Mouse (Mus musculus) CH12.LX (cell line): ENCODE results near the gene Cldn16. TPM values are rescaled to one million over a fixed set of nuclear protein-coding genes. Genes with fewer than 3 reads are reported as not detected.

Source experiments
- DNase-seq: peaks from one replicate; pipeline ENCODE4 v3.0.0-alpha.2; 2013; ENCODE audit errors: extremely low read depth
- H3K27ac ChIP-seq: 2 replicates; pipeline ENCODE4 v1.5.1; 2012; ENCODE audit warnings: low read depth, mild to moderate bottlenecking, control low read depth, moderate library complexity; ENCODE audit not compliant: insufficient read depth
- H3K27me3 ChIP-seq: replicated peaks from 2 replicates; pipeline ENCODE3; 2012; ENCODE audit warnings: inconsistent platforms
- H3K36me3 ChIP-seq, 2 experiments: replicated peaks in 1 of 2; 2 replicates each; pipeline versions ENCODE3 to v1.6.1; 2012; ENCODE audit warnings: inconsistent platforms in 1 of 2, low read length in 1 of 2, mild to moderate bottlenecking in 1 of 2, mixed read lengths in 1 of 2, moderate library complexity in 1 of 2; ENCODE audit not compliant: control insufficient read depth in 1 of 2, insufficient read depth in 1 of 2
- H3K4me1 ChIP-seq, 2 experiments: 2 replicates each; pipeline ENCODE4 v1.6.1; 2012; ENCODE audit warnings: inconsistent platforms in 1 of 2, moderate library complexity in 1 of 2; ENCODE audit not compliant: insufficient read depth in 2 of 2, control insufficient read depth in 1 of 2
- H3K4me2 ChIP-seq: 2 replicates; pipeline ENCODE4 v1.6.1; 2012; ENCODE audit warnings: low read depth, mild to moderate bottlenecking, control low read depth; ENCODE audit not compliant: poor library complexity, insufficient read depth, severe bottlenecking
- H3K4me3 ChIP-seq, 3 experiments: fragments of 150-350 bp in 1 of 3; sonication (generic) in 1 of 3; replicated peaks in 1 of 3; 2 replicates each; pipeline versions ENCODE3 to v1.5.1; 2011 to 2012; ENCODE audit warnings: low read depth in 2 of 3, low read length in 2 of 3, mild to moderate bottlenecking in 2 of 3, moderate library complexity in 2 of 3, control low read depth in 1 of 3, improper control_type of control experiment in 1 of 3, inconsistent platforms in 1 of 3, mixed read lengths in 1 of 3; ENCODE audit not compliant: poor library complexity in 1 of 3
- H3K79me2 ChIP-seq: replicated peaks from 2 replicates; pipeline ENCODE4 v1.6.1; 2012; ENCODE audit warnings: mild to moderate bottlenecking, moderate library complexity; ENCODE audit not compliant: control insufficient read depth, poor library complexity, insufficient read depth, severe bottlenecking; ENCODE audit errors: extremely low read depth
- H3K9ac ChIP-seq: 2 replicates; pipeline ENCODE4 v1.6.1; 2012; ENCODE audit warnings: low read depth, mild to moderate bottlenecking, control low read depth, moderate library complexity; ENCODE audit not compliant: insufficient read depth
- H3K9me3 ChIP-seq: replicated peaks from 2 replicates; pipeline ENCODE3; 2012; ENCODE audit warnings: low read length, inconsistent platforms, mixed read lengths
- BHLHE40 ChIP-seq: IDR thresholded peaks from 2 replicates; pipeline ENCODE4 v1.6.1; 2011; ENCODE audit warnings: mild to moderate bottlenecking, low read depth, low read length, improper control_type of control experiment
- CHD2 ChIP-seq: IDR thresholded peaks from 2 replicates; pipeline ENCODE4 v1.6.1; 2011; ENCODE audit warnings: low read length, improper control_type of control experiment
- CTCF ChIP-seq, 2 experiments: IDR thresholded peaks in 1 of 2; conservative IDR thresholded peaks in 1 of 2; 2 replicates each; pipeline ENCODE4 v1.5.1; 2011 to 2012; ENCODE audit warnings: low read depth in 2 of 2, low read length in 2 of 2, improper control_type of control experiment in 1 of 2, inconsistent platforms in 1 of 2, mild to moderate bottlenecking in 1 of 2, moderate library complexity in 1 of 2
- E2F4 ChIP-seq: IDR thresholded peaks from 2 replicates; pipeline ENCODE4 v1.6.1; 2011; ENCODE audit warnings: low read depth, low read length, improper control_type of control experiment; ENCODE audit not compliant: insufficient replicate concordance
- ELF1 ChIP-seq: IDR thresholded peaks from 2 replicates; pipeline ENCODE4 v1.6.1; 2014; ENCODE audit warnings: low read depth, mild to moderate bottlenecking, inconsistent platforms, low read length, improper control_type of control experiment
- EP300 ChIP-seq: IDR thresholded peaks from 2 replicates; pipeline ENCODE4 v1.6.1; 2011; ENCODE audit warnings: low read length, improper control_type of control experiment
- ETS1 ChIP-seq: conservative IDR thresholded peaks from 2 replicates; pipeline ENCODE4 v1.6.1; 2012; ENCODE audit warnings: low read depth, mild to moderate bottlenecking, inconsistent platforms, low read length, improper control_type of control experiment, moderate library complexity
- GABPA ChIP-seq: IDR thresholded peaks from 2 replicates; pipeline ENCODE4 v1.6.1; 2012; ENCODE audit warnings: low read depth, low read length, improper control_type of control experiment, inconsistent platforms; ENCODE audit not compliant: insufficient replicate concordance
- HCFC1 ChIP-seq: IDR thresholded peaks from 2 replicates; pipeline ENCODE4 v1.6.1; 2012; ENCODE audit warnings: low read depth, mild to moderate bottlenecking, inconsistent platforms, low read length, improper control_type of control experiment
- IRF4 ChIP-seq: IDR thresholded peaks from 2 replicates; pipeline ENCODE4 v1.6.1; 2014; ENCODE audit warnings: low read depth, mild to moderate bottlenecking, inconsistent platforms, low read length, improper control_type of control experiment
- JUN ChIP-seq: IDR thresholded peaks from 2 replicates; pipeline ENCODE4 v1.6.1; 2011; ENCODE audit warnings: low read depth, mild to moderate bottlenecking, low read length, improper control_type of control experiment, moderate library complexity; ENCODE audit not compliant: insufficient read depth
- KAT2A ChIP-seq: IDR thresholded peaks from 2 replicates; pipeline ENCODE4 v1.6.1; 2012; ENCODE audit warnings: low read length, improper control_type of control experiment, inconsistent platforms; ENCODE audit not compliant: insufficient replicate concordance
- MEF2A ChIP-seq: IDR thresholded peaks from 2 replicates; pipeline ENCODE4 v1.6.1; 2014; ENCODE audit warnings: low read depth, mild to moderate bottlenecking, inconsistent platforms, low read length, improper control_type of control experiment, borderline replicate concordance
- MXI1 ChIP-seq: IDR thresholded peaks from 2 replicates; pipeline ENCODE4 v1.6.1; 2011; ENCODE audit warnings: mild to moderate bottlenecking, low read depth, low read length, improper control_type of control experiment
- NRF1 ChIP-seq: IDR thresholded peaks from 2 replicates; pipeline ENCODE4 v1.6.1; 2014; ENCODE audit warnings: low read depth, mild to moderate bottlenecking, inconsistent platforms, low read length, improper control_type of control experiment, moderate library complexity
- POLR2AphosphoS2 ChIP-seq: IDR thresholded peaks from 2 replicates; pipeline ENCODE4 v1.6.1; 2011; ENCODE audit warnings: low read depth, low read length, improper control_type of control experiment
- RCOR1 ChIP-seq: conservative IDR thresholded peaks from 2 replicates; pipeline ENCODE4 v1.6.1; 2012; ENCODE audit warnings: low read depth, mild to moderate bottlenecking, inconsistent platforms, low read length, improper control_type of control experiment
- SMC3 ChIP-seq: IDR thresholded peaks from 2 replicates; pipeline ENCODE4 v1.6.1; 2011; ENCODE audit warnings: low read depth, low read length, improper control_type of control experiment
- USF2 ChIP-seq: conservative IDR thresholded peaks from 2 replicates; pipeline ENCODE4 v1.6.1; 2011; ENCODE audit warnings: low read depth, low read length, improper control_type of control experiment
- dilution Hi-C: fragments of 300-500 bp; cut with MboI; formaldehyde crosslinking; loops from 2 replicates; pipeline ENCODE4 v1.14.3; 2020; ENCODE audit warnings: low sequenced_read_pairs; ENCODE audit not compliant: extremely low pct_unique_long_range_greater_than_20kb, extremely low pct_ligation_motif_present
- in situ Hi-C: fragments of 300-500 bp; cut with MboI; formaldehyde crosslinking; loops from 3 replicates; pipeline ENCODE4 v1.14.3; 2019; ENCODE audit warnings: low sequenced_read_pairs, low pct_ligation_motif_present, low pct_unique_long_range_greater_than_20kb, mixed read lengths
- polyA plus RNA-seq: library from polyadenylated mRNA; unstranded; fragments of >175 nt; gene quantifications from 2 replicates; pipeline ENCODE4 v1.2.1, GENCODE M21; 2012; ENCODE audit warnings: low read depth; ENCODE audit not compliant: insufficient read length
- total RNA-seq, 2 experiments: library from RNA; depleted of rRNA; stranded (reverse); fragments of 300-350 nt in 1 of 2; fragments of >200 nt in 1 of 2; gene quantifications; 2 replicates each; pipeline ENCODE4 v1.2.3; 2012 to 2014

Cldn16 gene
- total and polyA plus RNA-seq, 3 experiments, result not detected

- no peak for DNase-seq
- H3K4me3 ChIP-seq, result no peak overlapping the region
- TF ChIP-seq ELF1 (no peak), BHLHE40 (no peak), JUN (no peak), E2F4 (no peak), KAT2A (no peak), POLR2AphosphoS2 (no peak), NRF1 (no peak), MXI1 (no peak)
- dilution Hi-C loops, result no loop called here
- no peaks in the 10 kb centered on the region for H3K79me2 ChIP-seq
- no peaks in the 10 kb centered on the region for H3K9me3 ChIP-seq
- no peak overlapping the region for H3K27ac ChIP-seq
- no peaks in the 10 kb centered on the region for H3K27me3 ChIP-seq
- H3K4me2 ChIP-seq, result no peak overlapping the region
- H3K4me1 ChIP-seq, result peaks cover 0 to 2% of the 10 kb centered on the region in 2 experiments; a peak in 2 of 4 replicates
- in situ Hi-C loops, result loop anchor here (5.0 kb wide), 1 partner anchor 188 kb away; no protein-coding TSS in a partner anchor
- H3K36me3 ChIP-seq, result no peaks in the 10 kb centered on the region
- no peak overlapping the region for H3K9ac ChIP-seq
Measured at GRCm38 (mm10) chr16:26440031-26440430, 22.9 kb upstream of the Cldn16 start.

GRCm38 (mm10) chr16:26441156-26441555, 21.8 kb upstream of the Cldn16 start:
- H3K4me1 ChIP-seq, result peaks cover 4 to 12% of the 10 kb centered on the region in 2 experiments
- DNase-seq, result no peak
- H3K4me2 ChIP-seq, result no peak overlapping the region
- H3K9ac ChIP-seq, result no peak overlapping the region
- H3K27ac ChIP-seq, result no peak overlapping the region
- H3K4me3 ChIP-seq, result no peak overlapping the region
- dilution Hi-C loops, result no loop called here
- no peak for TF ChIP-seq BHLHE40
- TF ChIP-seq ETS1, result no peak
- TF ChIP-seq MEF2A, result no peak
- TF ChIP-seq E2F4, result no peak
- no peak for TF ChIP-seq MXI1
- no peak for TF ChIP-seq RCOR1
- TF ChIP-seq HCFC1, result no peak
- TF ChIP-seq IRF4, result no peak
- TF ChIP-seq SMC3, result no peak
- TF ChIP-seq POLR2AphosphoS2, result no peak
- no peak for TF ChIP-seq GABPA
- TF ChIP-seq EP300, result no peak
- TF ChIP-seq ELF1, result no peak
- no peak for TF ChIP-seq NRF1
- no peak for TF ChIP-seq CHD2
- no peak for TF ChIP-seq USF2
- no peak for TF ChIP-seq CTCF (conservative IDR thresholded peaks at IDR 0.05 in 1 of 2, IDR thresholded peaks at IDR 0.05 in 1 of 2; ENCODE audit: low read depth in 2 of 2, low read length in 2 of 2)
- TF ChIP-seq, all 38 proteins: peak for 0
- Histone ChIP-seq H3K36me3 (no peaks in the 10 kb centered on the region), H3K79me2 (no peaks in the 10 kb centered on the region), H3K27me3 (no peaks in the 10 kb centered on the region), H3K9me3 (no peaks in the 10 kb centered on the region)
- in situ Hi-C loops, result loop anchor here (5.0 kb wide), 1 partner anchor 189 kb away; no protein-coding TSS in a partner anchor
